Mouse (Mus musculus): ENCODE measurements around the gene Kctd11.

- TF ChIP-seq POLR2A (IDR thresholded peaks at IDR 0.05; ENCODE audit: borderline replicate concordance, extremely low read depth, low read depth, low read length), result no peak
- no peak for TF ChIP-seq CTCF (IDR thresholded peaks at IDR 0.05; ENCODE audit: insufficient read depth, low read length)
Measured at GRCm38 (mm10) chr11:69881787-69882670, 823 bp upstream of the Kctd11 start.
